Mouse (Mus musculus): ENCODE data around the gene Gm17018. TPM values are rescaled to one million over a fixed set of nuclear protein-coding genes. Genes with fewer than 3 reads are reported as not detected.

Gene Gm17018
- polyA plus RNA-seq, 1 experiment, result 32.0 TPM

- TF ChIP-seq GATA1 (IDR thresholded peaks at IDR 0.05; ENCODE audit: borderline replicate concordance, low read length), result no peak
- no peak for TF ChIP-seq FLI1 (IDR thresholded peaks at IDR 0.05; ENCODE audit: low read length)
- peaks cover 12% of the 10 kb centered on the region for H3K4me1 ChIP-seq
- peaks cover 59% of the 10 kb centered on the region for H3K36me3 ChIP-seq (replicated peaks; ENCODE audit: low read length)
- H3K4me3 ChIP-seq (replicated peaks), result peak overlapping the region; percentile 51
- 0 out of 2 replicates have a peak, but pooled peaks cover 3% of the 10 kb centered on the region for H3K9me3 ChIP-seq
- peaks cover 2% of the 10 kb centered on the region for H3K27me3 ChIP-seq (replicated peaks)
These were observed 24.6 kb downstream of the Gm17018 start for GRCm38 (mm10) chr19:45584856-45585620.

- Histone ChIP-seq H3K9me3 (no peaks in the 10 kb centered on the region), H3K36me3 (replicated peaks; ENCODE audit: low read length) (peaks cover 48% of the 10 kb centered on the region)
These were observed 26.4 kb downstream of the Gm17018 start for GRCm38 (mm10) chr19:45586850-45587249.

GRCm38 (mm10) chr19:45587509-45588292 is 27.3 kb downstream of the Gm17018 start:
- TF ChIP-seq FLI1 (IDR thresholded peaks at IDR 0.05; ENCODE audit: low read length), result no peak
- no peak for TF ChIP-seq GATA1 (IDR thresholded peaks at IDR 0.05; ENCODE audit: borderline replicate concordance, low read length)
- no peaks in the 10 kb centered on the region for H3K9me3 ChIP-seq
- H3K4me3 ChIP-seq (replicated peaks), result no peak overlapping the region
- H3K4me1 ChIP-seq, result peaks cover 24% of the 10 kb centered on the region
- H3K27me3 ChIP-seq (replicated peaks), result peaks cover 2% of the 10 kb centered on the region
- H3K36me3 ChIP-seq (replicated peaks; ENCODE audit: low read length), result peaks cover 44% of the 10 kb centered on the region

More at GRCm38 (mm10) chr19:45586850-45587249, 26.4 kb downstream of the Gm17018 start:
- Histone ChIP-seq H3K27me3 (replicated peaks) (peaks cover 2% of the 10 kb centered on the region), H3K4me3 (replicated peaks) (no peak overlapping the region), H3K4me1 (peaks cover 17% of the 10 kb centered on the region)
- TF ChIP-seq GATA1 (IDR thresholded peaks at IDR 0.05; ENCODE audit: borderline replicate concordance, low read length) (no peak), FLI1 (IDR thresholded peaks at IDR 0.05; ENCODE audit: low read length) (no peak)

- peaks cover 41% of the 10 kb centered on the region for H3K36me3 ChIP-seq (replicated peaks; ENCODE audit: low read length)
- H3K4me1 ChIP-seq, result peaks cover 23% of the 10 kb centered on the region
- peaks cover 6% of the 10 kb centered on the region for H3K9me3 ChIP-seq
- peaks cover 2% of the 10 kb centered on the region for H3K27me3 ChIP-seq (replicated peaks)
- H3K4me3 ChIP-seq (replicated peaks), result no peak overlapping the region
- TF ChIP-seq FLI1 (IDR thresholded peaks at IDR 0.05; ENCODE audit: low read length) (no peak), GATA1 (IDR thresholded peaks at IDR 0.05; ENCODE audit: borderline replicate concordance, low read length) (no peak)
These were observed 29.3 kb downstream of the Gm17018 start for GRCm38 (mm10) chr19:45589761-45590160.

GRCm38 (mm10) chr19:45591704-45592103 is 31.3 kb downstream of the Gm17018 start:
- Histone ChIP-seq H3K4me3 (replicated peaks) (peak overlapping the region; percentile 35), H3K4me1 (peaks cover 14% of the 10 kb centered on the region), H3K36me3 (replicated peaks; ENCODE audit: low read length) (peaks cover 50% of the 10 kb centered on the region), H3K9me3 (peaks cover 15% of the 10 kb centered on the region), H3K27me3 (replicated peaks) (peaks cover 2% of the 10 kb centered on the region)
- no peak for TF ChIP-seq FLI1 (IDR thresholded peaks at IDR 0.05; ENCODE audit: low read length)
- TF ChIP-seq GATA1 (IDR thresholded peaks at IDR 0.05; ENCODE audit: borderline replicate concordance, low read length), result no peak

GRCm38 (mm10) chr19:45592916-45593315 is 32.5 kb downstream of the Gm17018 start:
- peaks cover 17% of the 10 kb centered on the region for H3K4me1 ChIP-seq
- peaks cover 15% of the 10 kb centered on the region for H3K9me3 ChIP-seq
- peaks cover 44% of the 10 kb centered on the region for H3K36me3 ChIP-seq (replicated peaks; ENCODE audit: low read length)
- H3K27me3 ChIP-seq (replicated peaks), result no peaks in the 10 kb centered on the region
- H3K4me3 ChIP-seq (replicated peaks), result no peak overlapping the region
- TF ChIP-seq GATA1 (IDR thresholded peaks at IDR 0.05; ENCODE audit: borderline replicate concordance, low read length) (no peak), FLI1 (IDR thresholded peaks at IDR 0.05; ENCODE audit: low read length) (no peak)

GRCm38 (mm10) chr19:45594079-45594478 is 33.7 kb downstream of the Gm17018 start:
- TF ChIP-seq FLI1 (IDR thresholded peaks at IDR 0.05; ENCODE audit: low read length), result no peak
- TF ChIP-seq GATA1 (IDR thresholded peaks at IDR 0.05; ENCODE audit: borderline replicate concordance, low read length), result no peak
- no peaks in the 10 kb centered on the region for H3K27me3 ChIP-seq (replicated peaks)
- H3K9me3 ChIP-seq, result peaks cover 15% of the 10 kb centered on the region
- no peak overlapping the region for H3K4me3 ChIP-seq (replicated peaks)
- H3K36me3 ChIP-seq (replicated peaks; ENCODE audit: low read length), result peaks cover 38% of the 10 kb centered on the region
- peaks cover 26% of the 10 kb centered on the region for H3K4me1 ChIP-seq

- Histone ChIP-seq H3K9me3 (peaks cover 15% of the 10 kb centered on the region), H3K36me3 (replicated peaks; ENCODE audit: low read length) (peaks cover 48% of the 10 kb centered on the region), H3K27me3 (replicated peaks) (peaks cover 2% of the 10 kb centered on the region), H3K4me1 (peaks cover 29% of the 10 kb centered on the region), H3K4me3 (replicated peaks) (no peak overlapping the region)
- no peak for TF ChIP-seq FLI1 (IDR thresholded peaks at IDR 0.05; ENCODE audit: low read length)
- TF ChIP-seq GATA1 (IDR thresholded peaks at IDR 0.05; ENCODE audit: borderline replicate concordance, low read length), result no peak
These were observed 35.1 kb downstream of the Gm17018 start for GRCm38 (mm10) chr19:45595481-45595880.

GRCm38 (mm10) chr19:45596019-45596418 is 35.6 kb downstream of the Gm17018 start:
- Histone ChIP-seq H3K36me3 (replicated peaks; ENCODE audit: low read length) (peaks cover 48% of the 10 kb centered on the region), H3K27me3 (replicated peaks) (peaks cover 2% of the 10 kb centered on the region), H3K4me3 (replicated peaks) (no peak overlapping the region), H3K4me1 (peaks cover 30% of the 10 kb centered on the region), H3K9me3 (peaks cover 15% of the 10 kb centered on the region)
- TF ChIP-seq GATA1 (IDR thresholded peaks at IDR 0.05; ENCODE audit: borderline replicate concordance, low read length) (no peak), FLI1 (IDR thresholded peaks at IDR 0.05; ENCODE audit: low read length) (no peak)

- Histone ChIP-seq H3K36me3 (replicated peaks; ENCODE audit: low read length) (peaks cover 50% of the 10 kb centered on the region), H3K27me3 (replicated peaks) (peaks cover 2% of the 10 kb centered on the region), H3K9me3 (peaks cover 15% of the 10 kb centered on the region), H3K4me3 (replicated peaks) (no peak overlapping the region), H3K4me1 (peaks cover 33% of the 10 kb centered on the region)
- TF ChIP-seq GATA1 (IDR thresholded peaks at IDR 0.05; ENCODE audit: borderline replicate concordance, low read length) (no peak), FLI1 (IDR thresholded peaks at IDR 0.05; ENCODE audit: low read length) (no peak)
These were observed 36.0 kb downstream of the Gm17018 start for GRCm38 (mm10) chr19:45596434-45596833.

Measured in megakaryocyte, embryonic 14.5 days (primary cell).